Mouse (Mus musculus) embryonic facial prominence, embryonic 10.5 days (tissue): ENCODE data around the gene Adam11. TPM values are rescaled to one million over a fixed set of nuclear protein-coding genes. Genes with fewer than 3 reads are reported as not detected.
A peak's percentile ranks its signal among the peaks of the same experiment; 100 is the strongest.

ENCODE experiments used
- DNase-seq: peaks from one replicate; pipeline ENCODE4 v3.0.0-alpha.2; 2017; ENCODE audit warnings: low spot score
- H3K27ac ChIP-seq: fragments of 300-500 bp; sonication (generic); replicated peaks from 2 replicates; pipeline ENCODE4 v1.5.1; 2016; ENCODE audit warnings: mild to moderate bottlenecking
- H3K27me3 ChIP-seq: fragments of 300-500 bp; sonication (generic); replicated peaks from 2 replicates; pipeline ENCODE4 v1.6.1; 2016; ENCODE audit warnings: low read depth, mild to moderate bottlenecking; ENCODE audit not compliant: poor library complexity, severe bottlenecking
- H3K36me3 ChIP-seq: fragments of 300-500 bp; sonication (generic); replicated peaks from 2 replicates; pipeline ENCODE4 v1.6.1; 2016; ENCODE audit warnings: mild to moderate bottlenecking, moderate library complexity
- H3K4me1 ChIP-seq: fragments of 300-500 bp; sonication (generic); 2 replicates; pipeline ENCODE4 v1.6.1; 2016
- H3K4me3 ChIP-seq: fragments of 300-500 bp; sonication (generic); 2 replicates; pipeline ENCODE4 v1.5.1; 2016; ENCODE audit warnings: mild to moderate bottlenecking, moderate library complexity
- H3K9me3 ChIP-seq: fragments of 300-500 bp; sonication (generic); 2 replicates; pipeline ENCODE4 v1.6.1; 2016; ENCODE audit warnings: mild to moderate bottlenecking
- WGBS: fragments of 180-500 bp; shearing (Covaris S2); methylation state at CpG from one replicate; pipeline ENCODE4 v1.1.7; 2016; 5-methylcytosine and 5-hydroxymethylcytosine counted together
- polyA plus RNA-seq: library from polyadenylated mRNA; unstranded; fragments of >200 nt; fragmentation: Nextera tagmentation; extraction: Ambion mirVana; gene quantifications from 2 replicates; pipeline ENCODE4 v1.2.1, GENCODE M21; 2016

Gene Adam11
- polyA plus RNA-seq, 1 experiment from 2014 or later = 21.0 TPM

DNA sequence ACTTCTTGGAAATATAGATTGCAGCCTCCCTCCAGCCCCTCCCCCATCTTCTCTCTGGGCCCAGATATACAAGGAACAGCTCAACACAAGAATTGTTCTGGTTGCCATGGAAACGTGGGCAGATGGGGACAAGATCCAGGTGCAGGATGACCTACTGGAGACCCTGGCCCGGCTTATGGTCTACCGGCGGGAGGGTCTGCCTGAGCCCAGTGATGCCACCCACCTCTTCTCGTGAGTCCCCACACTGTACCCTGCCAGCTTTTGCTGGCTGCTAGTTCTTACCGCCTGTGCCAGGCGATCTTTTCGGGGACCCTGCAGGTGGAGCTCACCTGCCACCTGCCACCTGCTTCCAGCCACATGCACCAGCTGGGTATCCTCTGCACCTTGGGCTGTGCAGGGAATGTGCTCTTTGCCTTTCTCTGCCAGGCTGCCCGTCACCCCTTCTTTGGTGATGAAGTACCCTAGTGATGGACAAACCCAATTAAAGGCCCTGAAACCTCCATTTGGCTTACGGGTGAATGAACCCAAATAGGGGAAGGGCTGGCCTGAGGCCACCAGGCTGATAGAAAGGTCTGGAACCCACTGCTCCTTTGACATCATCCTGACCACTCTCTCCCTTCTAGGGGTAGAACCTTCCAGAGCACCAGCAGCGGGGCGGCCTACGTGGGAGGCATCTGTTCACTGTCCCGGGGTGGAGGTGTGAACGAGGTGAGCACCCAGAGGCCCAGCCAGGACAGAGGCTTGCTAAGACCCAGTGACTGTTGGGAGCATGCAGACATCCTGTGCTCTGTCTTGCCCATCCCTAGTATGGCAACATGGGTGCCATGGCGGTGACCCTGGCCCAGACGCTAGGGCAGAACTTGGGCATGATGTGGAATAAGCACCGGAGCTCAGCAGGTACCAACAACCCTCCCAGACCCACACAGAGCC is 11.8 kb downstream of the Adam11 start:
- no peaks in the 10 kb centered on the region for H3K9me3 ChIP-seq
- 66% methylated on average over 18 of the region's 18 CpGs for WGBS
- H3K4me1 ChIP-seq = peaks cover 80% of the 10 kb centered on the region
- peak overlapping the region; percentile 96 for H3K27ac ChIP-seq
- H3K27me3 ChIP-seq = peaks cover 25% of the 10 kb centered on the region
- peak overlapping the region; percentile 73 for H3K4me3 ChIP-seq
- peak; percentile 70 for DNase-seq
- peaks cover 24% of the 10 kb centered on the region for H3K36me3 ChIP-seq

DNA sequence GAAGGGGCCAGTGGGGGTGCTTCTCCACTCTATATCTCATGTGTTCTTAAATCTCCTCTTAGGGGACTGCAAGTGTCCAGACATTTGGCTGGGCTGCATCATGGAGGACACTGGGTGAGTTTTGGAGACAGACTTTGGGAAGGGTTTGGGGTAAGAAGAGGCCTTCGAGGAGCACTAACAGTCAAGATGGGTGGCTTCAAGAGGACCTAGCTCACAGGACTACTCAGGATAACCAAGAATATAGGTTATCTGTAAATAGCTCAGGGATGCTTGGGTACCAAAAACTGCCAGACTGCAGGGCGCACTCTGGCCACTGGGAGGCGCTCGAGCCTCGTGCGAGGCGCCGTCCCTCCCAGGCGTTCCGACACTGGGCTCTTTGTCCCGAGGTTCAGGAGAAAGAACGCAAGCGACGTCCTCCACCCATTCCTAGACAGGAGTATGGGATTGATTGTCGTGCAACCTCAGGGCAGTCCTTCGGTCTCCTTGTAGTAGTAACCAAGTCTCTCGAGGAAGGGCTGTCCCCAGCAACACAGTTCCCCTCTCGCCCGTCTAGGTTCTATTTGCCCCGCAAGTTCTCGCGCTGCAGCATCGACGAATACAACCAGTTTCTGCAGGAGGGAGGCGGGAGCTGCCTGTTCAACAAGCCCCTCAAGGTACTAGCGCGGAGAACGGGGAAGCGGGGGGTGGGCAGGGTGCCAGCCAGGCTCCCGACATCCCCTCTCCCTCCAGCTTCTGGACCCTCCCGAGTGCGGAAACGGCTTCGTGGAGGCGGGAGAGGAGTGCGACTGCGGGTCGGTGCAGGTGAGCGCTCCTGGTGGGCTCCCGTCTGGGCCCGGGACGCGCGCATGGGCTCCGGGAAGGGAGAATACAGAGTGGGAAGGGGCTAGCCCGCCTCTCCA is 12.7 kb downstream of the Adam11 start:
- under 1% methylated on average over 46 of the region's 46 CpGs for WGBS
- H3K9me3 ChIP-seq = no peaks in the 10 kb centered on the region
- peaks cover 28% of the 10 kb centered on the region for H3K27me3 ChIP-seq
- peak overlapping the region; percentile 96 for H3K27ac ChIP-seq
- peaks cover 88% of the 10 kb centered on the region for H3K4me1 ChIP-seq
- DNase-seq = peak; percentile 92
- peak overlapping the region; percentile 73 for H3K4me3 ChIP-seq
- H3K36me3 ChIP-seq = peaks cover 24% of the 10 kb centered on the region

- peak; percentile 95 for DNase-seq
- Histone ChIP-seq H3K27me3 (peaks cover 34% of the 10 kb centered on the region), H3K27ac (peak overlapping the region; percentile 96), H3K4me3 (peak overlapping the region; percentile 73), H3K36me3 (peaks cover 24% of the 10 kb centered on the region), H3K9me3 (no peaks in the 10 kb centered on the region), H3K4me1 (peaks cover 88% of the 10 kb centered on the region)
- WGBS = 3% methylated on average over 25 of the region's 25 CpGs
Measured at GRCm38 (mm10) chr11:102774621-102775141, 13.4 kb downstream of the Adam11 start.

- WGBS = 32% methylated on average over 21 of the region's 21 CpGs
- Histone ChIP-seq H3K4me3 (peak overlapping the region; percentile 45), H3K9me3 (no peaks in the 10 kb centered on the region), H3K27ac (peak overlapping the region; percentile 84), H3K27me3 (peaks cover 19% of the 10 kb centered on the region; the same call in 1 of the 2 replicates), H3K4me1 (peaks cover 73% of the 10 kb centered on the region), H3K36me3 (peaks cover 24% of the 10 kb centered on the region)
- peak; percentile 86 for DNase-seq
Measured at GRCm38 (mm10) chr11:102777598-102777997, 16.4 kb downstream of the Adam11 start.

- Histone ChIP-seq H3K27me3 (peaks cover 19% of the 10 kb centered on the region; the same call in 1 of the 2 replicates), H3K4me1 (peaks cover 67% of the 10 kb centered on the region), H3K9me3 (no peaks in the 10 kb centered on the region), H3K36me3 (peaks cover 24% of the 10 kb centered on the region), H3K27ac (peak overlapping the region; percentile 84), H3K4me3 (peak overlapping the region; percentile 45)
- peak; percentile 73 for DNase-seq
- 13% methylated on average over 14 of the region's 14 CpGs for WGBS
Measured at GRCm38 (mm10) chr11:102778165-102778564, 16.9 kb downstream of the Adam11 start.

DNA sequence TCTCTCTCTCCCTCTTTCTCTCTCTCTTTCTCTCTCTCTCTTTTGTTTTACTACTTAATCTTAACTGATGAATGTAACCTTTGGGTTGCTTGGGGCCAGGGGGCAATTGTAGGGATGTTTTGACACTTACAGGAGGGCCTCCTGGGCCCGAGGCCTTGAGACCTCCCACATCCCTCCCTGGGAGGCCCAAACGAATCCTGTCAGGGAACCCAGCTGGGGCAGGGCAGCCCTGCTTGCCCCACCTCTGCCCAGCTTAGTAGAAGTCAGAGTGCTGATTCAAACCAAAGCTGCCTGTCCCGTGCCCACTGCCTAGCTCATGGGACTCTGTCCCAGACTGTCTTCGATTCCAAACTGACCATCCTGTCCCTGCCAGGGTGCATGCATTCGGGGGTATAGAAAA is 17.4 kb downstream of the Adam11 start:
- Histone ChIP-seq H3K4me3 (peak overlapping the region; percentile 45; the same call in 1 of the 2 replicates), H3K36me3 (peaks cover 24% of the 10 kb centered on the region), H3K9me3 (no peaks in the 10 kb centered on the region), H3K27me3 (0 out of 2 replicates have a peak, but pooled peaks cover 19% of the 10 kb centered on the region), H3K27ac (peak overlapping the region; percentile 84), H3K4me1 (peaks cover 63% of the 10 kb centered on the region)
- 36% methylated on average over 5 of the region's 5 CpGs for WGBS
- DNase-seq = peak; percentile 54

GRCm38 (mm10) chr11:102779081-102779638 is 17.9 kb downstream of the Adam11 start:
- H3K36me3 ChIP-seq = peaks cover 24% of the 10 kb centered on the region
- H3K27ac ChIP-seq = peak overlapping the region; percentile 84; the same call in 1 of the 2 replicates
- WGBS = 79% methylated on average over 8 of the region's 8 CpGs
- H3K4me3 ChIP-seq = no peak overlapping the region
- peaks cover 58% of the 10 kb centered on the region for H3K4me1 ChIP-seq
- no peak for DNase-seq
- H3K9me3 ChIP-seq = no peaks in the 10 kb centered on the region
- H3K27me3 ChIP-seq = 0 out of 2 replicates have a peak, but pooled peaks cover 19% of the 10 kb centered on the region

DNA sequence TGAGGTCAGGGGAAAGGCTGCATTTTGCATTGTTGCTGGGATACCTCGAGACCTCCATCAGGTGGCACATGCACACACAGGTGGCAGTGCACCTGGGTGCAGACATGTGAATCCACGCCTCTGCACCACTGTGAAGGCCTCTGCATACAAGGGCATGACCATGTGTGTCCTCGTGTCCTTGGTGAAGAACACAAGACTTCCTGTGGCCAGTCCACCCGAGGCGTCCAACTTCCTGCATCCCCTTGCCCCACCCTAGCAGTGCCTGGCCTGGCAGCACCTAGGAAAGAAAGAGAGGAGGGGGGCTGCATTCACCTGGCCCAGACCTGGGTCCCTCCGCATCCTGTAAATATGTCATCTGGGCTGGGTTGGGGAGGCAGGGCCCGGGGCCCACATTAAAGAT is 18.6 kb downstream of the Adam11 start:
- Histone ChIP-seq H3K9me3 (no peaks in the 10 kb centered on the region), H3K4me1 (peaks cover 51% of the 10 kb centered on the region), H3K27ac (0 out of 2 replicates have a peak overlapping the region, but pooled peaks have one; percentile 15), H3K4me3 (0 out of 2 replicates have a peak overlapping the region, but pooled peaks have one; percentile 11), H3K36me3 (peaks cover 24% of the 10 kb centered on the region), H3K27me3 (0 out of 2 replicates have a peak, but pooled peaks cover 19% of the 10 kb centered on the region)
- DNase-seq = no peak
- WGBS = 79% methylated on average over 7 of the region's 7 CpGs

DNA sequence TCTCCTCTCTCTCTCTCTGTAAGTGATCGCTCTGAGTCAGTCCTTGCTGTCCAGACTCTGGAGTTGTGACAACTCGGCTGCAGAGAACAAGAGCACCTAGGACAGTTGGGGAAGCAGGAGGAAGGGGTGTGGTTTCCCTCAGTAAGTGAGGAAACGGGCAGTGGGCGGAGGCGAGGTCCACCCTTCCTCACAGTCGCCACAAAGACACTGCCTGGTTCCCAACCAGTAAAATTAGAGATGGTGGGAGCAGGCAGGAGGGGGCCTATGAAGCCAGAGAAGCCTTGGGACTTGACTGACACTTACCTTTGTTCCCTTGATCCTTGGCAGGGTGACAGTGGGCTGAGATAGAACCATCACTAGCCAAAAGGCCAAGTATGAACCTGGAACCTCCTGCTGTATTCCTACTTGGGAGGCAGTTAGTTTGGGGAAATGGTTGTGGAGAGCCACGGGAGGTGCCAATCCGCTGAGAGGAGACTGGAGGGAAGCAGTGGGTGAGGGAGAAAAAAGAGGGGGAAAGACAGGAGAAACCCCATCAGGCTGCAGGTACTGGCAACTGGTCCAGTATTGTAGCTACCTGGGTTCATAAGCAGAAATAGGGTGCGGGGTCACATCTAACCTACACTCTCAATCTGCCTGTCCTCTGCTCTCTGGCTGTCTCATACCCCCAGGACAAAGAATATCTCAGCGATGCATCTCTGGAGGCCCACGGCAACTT is 19.2 kb downstream of the Adam11 start:
- H3K4me3 ChIP-seq = no peak overlapping the region
- peaks cover 45% of the 10 kb centered on the region for H3K4me1 ChIP-seq
- WGBS = 49% methylated on average over 11 of the region's 11 CpGs
- 0 out of 2 replicates have a peak overlapping the region, but pooled peaks have one; percentile 11 for H3K27ac ChIP-seq
- peaks cover 24% of the 10 kb centered on the region for H3K36me3 ChIP-seq
- DNase-seq = no peak
- no peaks in the 10 kb centered on the region for H3K9me3 ChIP-seq
- 0 out of 2 replicates have a peak, but pooled peaks cover 17% of the 10 kb centered on the region for H3K27me3 ChIP-seq

GRCm38 (mm10) chr11:102780986-102781351 is 19.7 kb downstream of the Adam11 start:
- peaks cover 19% of the 10 kb centered on the region for H3K36me3 ChIP-seq
- 0 out of 2 replicates have a peak overlapping the region, but pooled peaks have one; percentile 11 for H3K27ac ChIP-seq
- WGBS = 66% methylated on average over 10 of the region's 10 CpGs
- no peak for DNase-seq
- no peak overlapping the region for H3K4me3 ChIP-seq
- no peaks in the 10 kb centered on the region for H3K9me3 ChIP-seq
- H3K27me3 ChIP-seq = 0 out of 2 replicates have a peak, but pooled peaks cover 15% of the 10 kb centered on the region
- H3K4me1 ChIP-seq = peaks cover 40% of the 10 kb centered on the region

DNA sequence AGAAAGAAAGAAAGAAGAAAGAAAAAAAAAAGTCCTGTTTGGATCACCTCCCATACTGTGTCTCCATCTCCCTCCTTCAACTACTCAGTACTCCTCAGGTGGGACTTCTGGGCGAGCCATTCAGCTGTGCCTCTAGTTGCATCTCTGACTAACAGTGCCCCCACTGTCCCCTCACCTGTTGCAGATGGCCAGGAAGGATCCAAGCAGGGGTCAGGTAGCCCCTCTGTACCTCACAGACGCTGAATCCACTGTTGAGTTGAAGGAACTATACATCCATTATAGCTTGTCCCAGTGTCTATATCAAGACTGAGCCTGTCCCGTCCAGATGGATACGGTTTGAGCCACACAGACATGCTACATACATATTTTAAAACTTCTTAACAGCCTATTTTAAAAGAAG is 20.3 kb downstream of the Adam11 start:
- WGBS = 83% methylated on average over 4 of the region's 4 CpGs
- H3K36me3 ChIP-seq = peaks cover 14% of the 10 kb centered on the region
- H3K4me3 ChIP-seq = no peak overlapping the region
- no peak for DNase-seq
- H3K27me3 ChIP-seq = 0 out of 2 replicates have a peak, but pooled peaks cover 15% of the 10 kb centered on the region
- no peak overlapping the region for H3K27ac ChIP-seq
- no peaks in the 10 kb centered on the region for H3K9me3 ChIP-seq
- H3K4me1 ChIP-seq = peaks cover 37% of the 10 kb centered on the region
